Mouse (Mus musculus) G1E (cell line): Measurements from ENCODE around the gene D17Wsu92e.

ENCODE experiments used
- CTCF ChIP-seq: IDR thresholded peaks from 2 replicates; pipeline ENCODE4 v1.5.1; 2012; ENCODE audit warnings: low read depth, low read length, inconsistent platforms, mixed read lengths
- GATA1 ChIP-seq: IDR thresholded peaks from 2 replicates; pipeline ENCODE4 v1.6.1; 2012; ENCODE audit warnings: borderline replicate concordance, low read length, inconsistent platforms, mixed read lengths
- POLR2AphosphoS5 ChIP-seq: IDR thresholded peaks from 2 replicates; pipeline ENCODE4 v1.6.1; 2012; ENCODE audit warnings: low read depth, low read length, inconsistent platforms; ENCODE audit not compliant: insufficient replicate concordance
- TAL1 ChIP-seq: conservative IDR thresholded peaks from 2 replicates; pipeline ENCODE4 v1.6.1; 2012; ENCODE audit warnings: low read depth, low read length, inconsistent platforms, mixed read lengths

- TF ChIP-seq CTCF (no peak), GATA1 (no peak), POLR2AphosphoS5 (no peak), TAL1 (no peak)
These were observed 100.8 kb downstream of the D17Wsu92e start for GRCm38 (mm10) chr17:27719663-27720062.
